ENCODE assay signal across 12 mouse cellular contexts in the genomic region with DNA sequence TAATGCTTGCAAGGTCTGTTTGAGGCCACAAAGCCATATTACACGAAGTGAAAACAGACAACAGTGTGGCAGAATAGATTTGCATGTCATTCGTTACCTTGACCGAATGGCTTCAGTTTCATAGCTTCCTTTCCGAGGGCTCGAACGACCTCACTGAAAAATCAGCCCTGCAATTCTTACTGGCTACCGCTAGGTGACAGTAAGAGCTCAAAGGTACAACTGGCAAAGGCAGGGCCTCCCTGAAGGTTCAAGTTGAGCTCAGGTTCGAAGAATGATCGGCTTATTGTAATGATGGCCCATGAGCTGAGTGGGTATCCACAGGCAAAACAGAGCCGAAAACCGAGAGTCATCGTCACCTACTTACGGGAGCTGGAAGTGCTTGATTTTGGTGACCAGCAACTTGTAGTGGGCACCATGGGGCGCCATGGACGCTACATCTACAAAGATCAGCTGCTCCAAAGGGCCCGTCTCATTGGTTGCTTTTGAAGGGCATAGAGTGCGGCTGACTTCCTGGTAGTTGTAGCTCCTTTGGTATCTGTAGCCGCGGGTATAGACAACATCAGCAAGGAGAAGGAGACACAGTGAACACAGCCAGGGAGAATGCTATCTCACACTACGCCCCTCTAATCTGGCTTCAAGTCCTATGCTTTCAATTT. TPM values are rescaled to one million over a fixed set of nuclear protein-coding genes. Genes with fewer than 3 reads are reported as not detected.
DNase-seq lines count a peak whose midpoint lies in the region; ATAC-seq and TF ChIP-seq lines count a peak whose summit lies in the region.
"Had no signal": no experiment of that assay in that cellular context is flagged by ENCODE, and none has a peak within 500 bp of the region (broad histone marks: within the 10 kb centered on the region; RNA-seq: fewer than 3 reads in every experiment).

No protein-coding gene starts in this region.

- no peak overlapping the region for H3K27ac ChIP-seq in layer of hippocampus, adult 2 months
- H3K27ac ChIP-seq: heart, embryonic 10.5 days; limb, embryonic 12.5 days had no signal

- ATAC-seq in CD4-positive, CD25-positive, alpha-beta regulatory T cell, adult 4 months: peak; percentile 70
- ATAC-seq in megakaryocyte, adult 5-6 weeks (ENCODE audit: poor library complexity, severe bottlenecking): 0 out of 2 replicates have a peak, but pooled peaks have one; percentile 24
- ATAC-seq: midbrain, embryonic 16.5 days had no signal

- TF ChIP-seq CTCF in layer of hippocampus, adult 2 months (conservative IDR thresholded peaks at IDR 0.05): peak; percentile 76

- no peak overlapping the region for H3K4me3 ChIP-seq in layer of hippocampus, adult 2 months
- H3K4me3 ChIP-seq: heart, embryonic 10.5 days; limb, embryonic 12.5 days had no signal

- no peak for DNase-seq in layer of hippocampus, adult 2 months (ENCODE audit: low spot score in 2 of 2)
- no peak for DNase-seq in layer of hippocampus, adult 18-20 months (ENCODE audit: low spot score in 2 of 2)
- peak; percentile 18 for DNase-seq in T-cell, adult 2 months (ENCODE audit: low spot score)
- DNase-seq in frontal cortex, postnatal 25 days (ENCODE audit: low spot score in 2 of 2): no peak
- no peak for DNase-seq in gastrocnemius, postnatal 4 days (ENCODE audit: low spot score in 2 of 2)
- DNase-seq in adrenal gland, adult 2 months: no peak
- DNase-seq: adrenal gland, postnatal 14 days had no signal

RNA-seq across cellular contexts. Expression of a gene that starts 33.4 kb away (rescaled TPM):
- total RNA-seq in layer of hippocampus, adult 2 months (2021): 10 to 100 TPM; 43.5 to 45.0 TPM
- total RNA-seq in layer of hippocampus, adult 18-20 months (2021): 10 to 100 TPM; 41.2 to 41.9 TPM
- 10 to 100 TPM; 34.7 to 38.8 TPM for polyA plus RNA-seq in CD4-positive, CD25-positive, alpha-beta regulatory T cell, adult 4 months (2017; shearing (Covaris generic))
- total RNA-seq in megakaryocyte, adult 5-6 weeks (2015): 0.07 and 1.5 TPM in 2 replicates
- 0.29 and 0.73 TPM in 2 replicates for total RNA-seq in megakaryocyte, adult 5-6 weeks (2017)
- under 1 TPM; 0.29 to 0.93 TPM for total RNA-seq in gastrocnemius, postnatal 4 days (2021)
- 10 to 100 TPM in 1 of 2 experiments, 1 to 10 TPM in 1; 8.5 to 10.3 TPM for total RNA-seq in adrenal gland, adult 2 months (2021)
- polyA plus RNA-seq in adrenal gland, adult 2 months (2012; rRNA removed): 6.3 and 8.4 TPM in 2 replicates
- polyA plus RNA-seq: heart, embryonic 10.5 days had no signal

RNA-seq across cellular contexts. Expression of a gene that starts 47.4 kb away (rescaled TPM):
- total RNA-seq in layer of hippocampus, adult 2 months (2021): 10 to 100 TPM; 20.6 to 23.3 TPM
- total RNA-seq in layer of hippocampus, adult 18-20 months (2021): 10 to 100 TPM; 18.7 to 19.5 TPM
- polyA plus RNA-seq in CD4-positive, CD25-positive, alpha-beta regulatory T cell, adult 4 months (2017; shearing (Covaris generic)): 10 to 100 TPM; 31.2 to 37.0 TPM
- total RNA-seq in megakaryocyte, adult 5-6 weeks (2015): 14.8 and 17.9 TPM in 2 replicates
- 12.7 and 23.5 TPM in 2 replicates for total RNA-seq in megakaryocyte, adult 5-6 weeks (2017)
- total RNA-seq in gastrocnemius, postnatal 4 days (2021): 10 to 100 TPM; 12.7 TPM
- total RNA-seq in adrenal gland, adult 2 months (2021): 10 to 100 TPM; 14.9 to 26.9 TPM
- polyA plus RNA-seq in adrenal gland, adult 2 months (2012; rRNA removed): 4.4 and 4.9 TPM in 2 replicates
